Mouse (Mus musculus) inflammation-experienced regulatory T-cells, adult 6 months (primary cell): ENCODE measurements around the gene Ctcf. TPM values are rescaled to one million over a fixed set of nuclear protein-coding genes. Genes with fewer than 3 reads are reported as not detected.

Experiments used
- ATAC-seq: one replicate; pipeline ENCODE4 v1.8.0; 2017
- polyA plus RNA-seq, 3 experiments: library from polyadenylated mRNA; unstranded; fragments of 100-300 nt; shearing (Covaris generic); gene quantifications; one replicate each; pipeline ENCODE4 v1.2.1; 2017

Ctcf gene
- polyA plus RNA-seq, 3 experiments from 2014 or later, result 52.4 to 66.1 (median 56.0) TPM

- no peak for ATAC-seq
These were observed 18.7 kb upstream of the Ctcf start for GRCm38 (mm10) chr8:105617451-105618278.

GRCm38 (mm10) chr8:105618279-105618634 lies 18.1 kb upstream of the Ctcf start:
- no peak for ATAC-seq

DNA sequence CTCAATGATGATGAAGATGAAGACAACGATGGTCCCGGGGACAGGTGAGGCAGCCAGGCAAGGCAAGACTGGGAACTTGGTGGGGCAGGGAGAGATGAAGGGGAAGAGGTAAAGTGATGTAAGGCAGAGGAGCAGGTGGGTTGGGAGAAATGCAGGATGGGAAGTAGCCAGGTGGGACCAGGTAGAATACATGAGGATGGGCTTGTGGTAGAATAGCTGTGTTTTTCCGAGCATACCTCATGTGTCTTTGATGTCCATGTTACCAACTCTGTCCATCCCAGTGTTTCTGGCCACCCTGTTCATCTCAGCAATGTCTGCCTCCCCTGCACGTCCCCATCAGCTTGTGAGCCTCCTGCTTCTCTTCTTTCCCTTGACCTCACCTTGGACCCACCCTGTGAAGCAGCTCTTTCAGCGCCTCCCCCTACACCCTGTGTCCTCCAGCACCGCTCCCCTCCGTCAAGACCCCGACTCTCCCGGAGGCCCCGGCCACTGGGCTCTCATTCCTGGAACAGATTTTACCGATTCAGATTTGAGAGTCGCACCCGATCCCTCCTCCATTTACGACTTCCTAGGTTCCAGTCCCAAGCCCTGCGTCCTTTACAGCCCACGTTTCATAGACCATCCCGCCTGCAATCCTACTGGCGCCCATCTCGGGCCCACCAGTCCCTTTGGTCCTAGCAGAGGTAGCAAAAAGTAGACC lies 17.3 kb upstream of the Ctcf start:
- no peak for ATAC-seq

- ATAC-seq, result no peak
These were observed 16.2 kb upstream of the Ctcf start for GRCm38 (mm10) chr8:105620211-105620610.

DNA sequence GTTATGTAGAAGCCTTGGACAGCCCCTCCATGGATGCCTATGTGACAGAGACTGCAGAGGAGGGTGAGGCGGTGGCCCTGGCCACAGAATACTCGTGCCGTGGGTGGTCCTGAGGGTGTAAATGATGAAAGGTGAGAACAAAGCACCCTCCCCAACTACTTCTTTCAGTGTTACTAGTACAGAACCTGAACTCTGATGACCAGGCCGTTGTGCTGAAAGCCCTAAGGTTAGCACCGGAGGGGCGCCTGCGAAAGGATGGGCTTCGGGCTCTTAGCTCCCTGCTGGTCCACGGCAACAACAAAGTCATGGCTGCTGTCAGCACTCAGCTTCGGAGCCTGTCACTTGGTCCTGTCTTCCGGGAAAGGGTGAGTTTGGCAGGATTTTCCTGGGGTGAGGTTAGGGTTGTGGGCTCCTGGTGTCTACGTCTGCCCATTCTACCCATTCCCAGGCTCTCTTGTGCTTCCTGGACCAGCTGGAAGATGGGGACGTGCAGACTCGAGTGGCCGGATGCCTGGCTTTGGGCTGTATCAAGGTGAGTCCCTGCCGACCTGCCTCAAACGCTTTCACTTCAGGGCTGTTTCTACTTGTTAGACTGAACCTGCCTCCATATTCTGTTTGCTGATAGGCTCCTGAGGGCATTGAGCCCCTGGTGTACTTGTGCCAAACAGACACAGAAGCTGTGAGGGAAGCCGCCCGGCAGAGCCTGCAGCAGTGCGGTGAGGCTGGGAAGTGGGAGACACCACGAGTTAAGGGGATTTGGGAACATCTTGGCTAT lies 15.2 kb upstream of the Ctcf start:
- ATAC-seq, result no peak

DNA sequence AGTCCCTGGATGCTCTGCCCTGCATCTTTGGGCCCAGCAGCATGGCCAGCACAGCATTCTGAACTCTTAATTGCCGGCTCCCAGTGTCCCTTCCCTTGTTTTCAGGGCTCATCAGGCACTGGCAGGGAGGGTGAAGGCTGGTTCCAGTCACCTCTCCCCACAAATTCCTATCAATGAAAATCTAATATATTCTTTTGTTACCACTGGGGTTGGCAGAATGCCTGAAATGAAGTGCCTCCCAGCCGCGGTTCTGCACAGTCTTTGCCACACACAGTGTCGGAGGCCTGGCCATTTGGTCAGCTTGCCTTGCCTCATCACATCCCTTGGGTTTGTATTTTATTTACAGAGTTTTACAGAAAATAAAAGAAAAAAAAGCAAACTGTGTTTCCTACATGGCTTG lies 14.5 kb upstream of the Ctcf start:
- no peak for ATAC-seq

- ATAC-seq, result peak; percentile 62
These were observed 13.9 kb upstream of the Ctcf start for GRCm38 (mm10) chr8:105622421-105622920.

- peak; percentile 84 for ATAC-seq
These were observed 13.2 kb upstream of the Ctcf start for GRCm38 (mm10) chr8:105623118-105623517.

DNA sequence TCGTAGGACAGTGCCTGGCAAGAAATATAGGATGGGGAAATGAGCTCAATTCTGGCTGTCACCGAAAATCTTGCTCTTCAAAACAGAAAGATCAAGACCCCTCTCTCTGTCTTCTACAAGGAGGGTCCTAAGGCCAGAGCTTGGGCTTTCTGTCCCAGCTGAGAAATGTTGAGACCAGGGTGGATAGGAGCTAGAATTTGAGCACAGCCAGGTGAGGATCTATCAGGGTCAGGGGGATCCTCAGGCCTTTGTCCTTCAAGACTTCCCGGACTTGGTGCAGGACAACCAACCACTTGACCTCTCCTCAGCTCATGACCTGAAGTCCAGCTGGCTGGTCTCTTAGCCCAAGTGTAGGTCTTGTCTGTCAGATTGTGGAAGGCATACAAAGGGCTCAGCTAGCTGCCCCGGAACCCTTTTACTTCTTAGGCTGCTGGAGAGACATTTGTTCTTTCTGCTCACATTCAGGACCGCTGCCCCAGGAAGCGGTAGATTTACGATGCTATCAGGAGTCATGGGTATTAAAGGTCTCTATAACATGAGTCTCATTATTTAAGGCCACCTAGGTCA lies 12.6 kb upstream of the Ctcf start:
- no peak for ATAC-seq

GRCm38 (mm10) chr8:105624401-105624800 lies 12.0 kb upstream of the Ctcf start:
- no peak for ATAC-seq

GRCm38 (mm10) chr8:105624831-105625230 lies 11.5 kb upstream of the Ctcf start:
- ATAC-seq, result no peak

DNA sequence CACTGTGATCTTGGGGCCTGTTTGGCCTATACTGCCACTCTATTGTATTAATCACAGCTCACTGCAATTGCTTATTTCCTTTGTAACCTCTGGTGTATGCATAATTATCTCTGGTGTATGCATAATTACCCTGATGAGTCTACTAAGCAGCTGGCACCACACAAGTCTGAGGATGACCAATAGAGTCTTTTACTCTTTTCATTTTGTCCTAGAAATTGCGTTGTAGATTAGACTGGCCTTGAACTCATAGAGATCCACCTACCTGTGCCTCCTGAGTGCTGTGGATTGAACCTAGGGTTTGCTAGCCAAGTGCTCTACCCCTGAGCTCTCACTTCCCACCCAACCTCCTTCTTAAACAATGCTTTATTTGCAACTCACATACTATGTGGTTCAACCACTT lies 10.3 kb upstream of the Ctcf start:
- no peak for ATAC-seq

GRCm38 (mm10) chr8:105629337-105629736 lies 7.0 kb upstream of the Ctcf start:
- ATAC-seq, result no peak

DNA sequence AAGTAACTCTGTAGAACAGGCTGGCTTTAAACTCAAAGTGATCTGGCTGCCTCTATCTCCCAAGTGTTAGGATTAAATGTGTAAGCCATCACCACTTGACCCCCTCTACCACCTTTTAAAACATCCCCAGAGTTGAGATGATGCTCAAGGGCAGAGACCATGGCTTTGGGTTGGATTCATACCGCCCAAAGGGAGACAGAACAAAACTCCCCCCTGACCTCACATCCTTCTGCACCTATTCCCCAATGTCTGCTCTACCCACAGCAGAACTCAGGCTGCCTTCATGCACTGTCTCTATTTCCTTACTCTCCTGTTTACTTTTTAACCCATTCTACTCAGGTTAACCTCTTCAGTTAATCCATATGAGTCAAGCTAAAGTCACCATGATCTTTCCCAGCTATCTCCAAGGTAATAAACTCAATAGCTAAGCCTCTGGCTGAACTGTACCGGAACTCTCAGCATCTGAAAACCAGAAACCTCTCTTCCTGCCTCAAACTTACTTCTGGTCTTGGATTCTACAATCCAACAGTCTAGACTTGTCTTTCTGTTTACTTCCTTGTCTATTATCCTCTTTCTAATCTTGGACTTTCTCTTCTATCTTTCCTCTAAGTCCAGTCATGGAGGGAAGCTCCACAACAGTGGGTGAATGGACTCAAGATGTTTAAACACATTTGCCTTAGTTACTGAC lies 1.5 kb upstream of the Ctcf start:
- ATAC-seq, result no peak

- ATAC-seq, result no peak
These were observed 887 bp upstream of the Ctcf start for GRCm38 (mm10) chr8:105635481-105635880.

DNA sequence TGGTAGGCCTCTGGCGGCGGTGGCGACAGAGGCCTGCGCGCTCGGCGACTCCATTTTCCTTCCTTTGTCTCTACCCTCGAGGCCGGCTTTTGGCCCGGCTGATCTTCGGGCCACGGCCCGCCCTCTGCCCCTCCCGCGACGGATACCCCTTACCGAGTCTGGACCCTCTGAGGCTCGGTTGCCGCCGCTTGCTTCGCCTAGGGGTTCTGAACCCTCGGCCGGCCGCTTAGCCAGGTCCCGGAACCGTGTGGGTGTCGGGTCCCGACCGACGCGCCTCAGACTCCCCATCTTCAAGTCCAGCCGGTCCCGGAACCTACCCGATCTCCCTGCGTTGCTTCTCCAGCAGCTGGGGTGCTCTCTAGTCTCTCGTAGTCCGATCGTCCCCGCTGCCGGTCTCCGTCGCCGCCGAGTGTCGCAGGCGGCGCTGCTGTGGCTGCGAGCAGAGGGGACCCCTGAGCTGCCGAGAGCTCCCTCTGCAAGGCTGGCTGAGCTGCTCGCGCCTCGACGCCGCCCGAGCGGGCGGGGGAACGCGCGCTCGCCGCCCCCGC lies 669 bp downstream of the Ctcf start, which contains the start of gene Agrp:
TSS of gene Agrp (minus strand) at position 431 of the 548 bp plus-strand sequence.
- peak; percentile 5 for ATAC-seq

DNA sequence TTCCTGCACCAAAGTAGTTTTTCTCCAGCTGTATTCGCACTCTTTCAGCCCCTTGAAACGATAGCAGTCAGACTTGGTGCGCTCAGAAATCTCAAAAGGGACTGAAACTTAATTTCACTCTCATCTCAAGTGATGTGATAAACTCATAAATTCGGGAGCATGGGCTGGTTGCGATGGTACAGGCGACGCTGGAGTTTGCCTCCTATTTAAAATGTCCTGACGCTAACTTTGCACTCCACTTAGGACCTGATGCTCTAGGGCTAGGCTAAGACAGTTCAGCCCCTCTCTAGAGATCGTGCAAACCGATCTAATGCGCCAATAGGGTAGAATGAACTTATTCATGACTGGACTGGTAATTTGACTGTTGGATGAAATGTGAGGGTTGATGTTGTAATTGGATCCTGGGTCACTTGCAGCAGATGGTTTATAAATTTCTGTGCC lies 1.3 kb downstream of the Ctcf start:
- no peak for ATAC-seq

- ATAC-seq, result no peak
These were observed 2.1 kb downstream of the Ctcf start for GRCm38 (mm10) chr8:105638510-105638909.

- ATAC-seq, result no peak
These were observed 3.5 kb downstream of the Ctcf start for GRCm38 (mm10) chr8:105639835-105640234.

DNA sequence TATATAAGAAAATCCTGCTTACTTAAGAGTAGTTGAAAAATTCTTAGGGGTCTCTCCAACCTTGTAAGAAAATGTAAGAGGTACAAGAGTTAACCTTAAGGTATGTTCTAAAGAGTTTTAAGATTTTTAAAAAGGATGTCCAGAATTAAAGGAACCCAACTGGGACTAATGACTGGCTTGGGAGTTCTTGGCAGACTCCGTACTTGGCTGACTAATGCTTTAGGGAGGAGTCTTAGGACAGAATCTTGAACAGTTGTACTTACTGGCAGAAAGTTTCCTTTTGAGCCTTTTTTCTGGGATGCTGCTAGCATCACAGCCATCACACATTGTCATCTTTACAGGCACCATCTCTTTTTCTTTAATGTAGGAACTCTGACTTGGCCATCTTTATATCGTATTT lies 4.1 kb downstream of the Ctcf start:
- ATAC-seq, result no peak

DNA sequence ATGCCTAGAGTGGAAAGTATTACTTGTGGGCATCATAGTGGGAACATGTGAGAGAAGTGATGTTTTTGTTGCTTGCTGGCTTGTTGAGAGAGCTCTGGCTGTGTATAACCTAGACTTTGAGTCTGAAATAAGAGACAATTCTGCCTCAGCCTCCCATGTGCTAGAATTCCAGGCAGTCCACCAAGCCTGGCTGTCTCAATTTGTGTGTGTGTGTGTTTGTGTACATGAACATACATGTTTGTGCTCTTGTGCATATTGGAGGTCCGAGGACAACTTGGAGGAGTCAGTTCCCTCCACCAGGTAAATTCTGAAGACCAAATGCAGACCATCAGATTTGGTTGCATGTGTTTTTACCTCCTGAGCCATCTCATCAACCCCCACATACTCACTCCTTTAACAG lies 8.8 kb downstream of the Ctcf start:
- ATAC-seq, result no peak

- no peak for ATAC-seq
These were observed 12.6 kb downstream of the Ctcf start for GRCm38 (mm10) chr8:105648929-105649328.
